Mouse (Mus musculus): ENCODE results near the gene Nrn1. TPM values are rescaled to one million over a fixed set of nuclear protein-coding genes. Genes with fewer than 3 reads are reported as not detected.

Nrn1 gene
- polyA plus RNA-seq, 1 experiment: 0.57 TPM

DNA sequence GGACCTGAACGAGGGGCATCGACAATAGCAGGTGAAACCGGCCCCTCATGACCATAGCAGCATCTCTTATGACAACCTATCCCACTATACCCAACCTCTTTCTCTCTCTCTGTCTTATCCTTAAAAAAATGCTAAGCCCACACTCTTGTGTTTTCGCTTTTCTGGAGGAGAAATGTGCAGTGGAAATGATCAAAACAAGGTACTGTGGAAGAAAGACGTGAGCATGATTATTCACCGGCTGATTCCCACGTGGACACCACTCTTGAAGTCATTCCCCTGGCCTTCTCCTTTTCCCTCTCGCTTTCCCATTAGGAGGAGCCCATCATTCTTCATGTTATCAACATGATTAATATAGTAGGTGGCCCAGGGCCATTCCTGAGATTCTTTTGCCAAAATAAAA lies 9.1 kb downstream of the Nrn1 start:
- Histone ChIP-seq H3K27me3 (ENCODE audit: control insufficient read depth, insufficient read depth, low read length) (peaks cover 31% of the 10 kb centered on the region), H3K4me3 (ENCODE audit: extremely low read depth, insufficient read depth, insufficient read length) (no peak overlapping the region), H3K36me3 (ENCODE audit: control insufficient read depth, insufficient read depth, low read length) (no peaks in the 10 kb centered on the region), H3K27ac (ENCODE audit: insufficient read depth, low read length) (no peak overlapping the region), H3K4me1 (ENCODE audit: control insufficient read depth, insufficient read depth, insufficient read length) (no peaks in the 10 kb centered on the region)
- TF ChIP-seq POLR2A (IDR thresholded peaks at IDR 0.05; ENCODE audit: low read depth, low read length): no peak
- no peak for TF ChIP-seq CTCF (IDR thresholded peaks at IDR 0.05; ENCODE audit: extremely low read depth, insufficient read depth, insufficient read length, insufficient replicate concordance)
- no peak for DNase-seq (ENCODE audit: low read depth in 1 of 2, low spot score in 2 of 2)
- 12% methylated on average over 8 of the region's 8 CpGs for WGBS

GRCm38 (mm10) chr13:36724533-36725470 lies 10.1 kb downstream of the Nrn1 start:
- Histone ChIP-seq H3K4me1 (ENCODE audit: control insufficient read depth, insufficient read depth, insufficient read length) (no peaks in the 10 kb centered on the region), H3K27ac (ENCODE audit: insufficient read depth, low read length) (no peak overlapping the region), H3K27me3 (ENCODE audit: control insufficient read depth, insufficient read depth, low read length) (peaks cover 30% of the 10 kb centered on the region), H3K4me3 (ENCODE audit: extremely low read depth, insufficient read depth, insufficient read length) (no peak overlapping the region), H3K36me3 (ENCODE audit: control insufficient read depth, insufficient read depth, low read length) (no peaks in the 10 kb centered on the region)
- DNase-seq (ENCODE audit: low read depth in 1 of 2, low spot score in 2 of 2): no peak
- TF ChIP-seq POLR2A (IDR thresholded peaks at IDR 0.05; ENCODE audit: low read depth, low read length) (no peak), CTCF (IDR thresholded peaks at IDR 0.05; ENCODE audit: extremely low read depth, insufficient read depth, insufficient read length, insufficient replicate concordance) (no peak)
- 5% methylated on average over 40 of the region's 40 CpGs for WGBS

GRCm38 (mm10) chr13:36723726-36724300 lies 11.1 kb downstream of the Nrn1 start:
- Histone ChIP-seq H3K4me1 (ENCODE audit: control insufficient read depth, insufficient read depth, insufficient read length) (no peaks in the 10 kb centered on the region), H3K4me3 (ENCODE audit: extremely low read depth, insufficient read depth, insufficient read length) (no peak overlapping the region), H3K36me3 (ENCODE audit: control insufficient read depth, insufficient read depth, low read length) (no peaks in the 10 kb centered on the region), H3K27ac (ENCODE audit: insufficient read depth, low read length) (no peak overlapping the region), H3K27me3 (ENCODE audit: control insufficient read depth, insufficient read depth, low read length) (peaks cover 30% of the 10 kb centered on the region)
- no peak for TF ChIP-seq CTCF (IDR thresholded peaks at IDR 0.05; ENCODE audit: extremely low read depth, insufficient read depth, insufficient read length, insufficient replicate concordance)
- no peak for TF ChIP-seq POLR2A (IDR thresholded peaks at IDR 0.05; ENCODE audit: low read depth, low read length)
- WGBS: 12% methylated on average over 15 of the region's 15 CpGs
- no peak for DNase-seq (ENCODE audit: low read depth in 1 of 2, low spot score in 2 of 2)

GRCm38 (mm10) chr13:36722309-36722708 lies 12.6 kb downstream of the Nrn1 start:
- TF ChIP-seq CTCF (IDR thresholded peaks at IDR 0.05; ENCODE audit: extremely low read depth, insufficient read depth, insufficient read length, insufficient replicate concordance): no peak
- no peak for TF ChIP-seq POLR2A (IDR thresholded peaks at IDR 0.05; ENCODE audit: low read depth, low read length)
- Histone ChIP-seq H3K36me3 (ENCODE audit: control insufficient read depth, insufficient read depth, low read length) (no peaks in the 10 kb centered on the region), H3K4me1 (ENCODE audit: control insufficient read depth, insufficient read depth, insufficient read length) (no peaks in the 10 kb centered on the region), H3K27me3 (ENCODE audit: control insufficient read depth, insufficient read depth, low read length) (peaks cover 28% of the 10 kb centered on the region), H3K4me3 (ENCODE audit: extremely low read depth, insufficient read depth, insufficient read length) (no peak overlapping the region), H3K27ac (ENCODE audit: insufficient read depth, low read length) (no peak overlapping the region)
- no peak for DNase-seq (ENCODE audit: low read depth in 1 of 2, low spot score in 2 of 2)

GRCm38 (mm10) chr13:36720297-36721017 lies 14.5 kb downstream of the Nrn1 start:
- Histone ChIP-seq H3K36me3 (ENCODE audit: control insufficient read depth, insufficient read depth, low read length) (no peaks in the 10 kb centered on the region), H3K4me1 (ENCODE audit: control insufficient read depth, insufficient read depth, insufficient read length) (no peaks in the 10 kb centered on the region), H3K4me3 (ENCODE audit: extremely low read depth, insufficient read depth, insufficient read length) (no peak overlapping the region), H3K27me3 (ENCODE audit: control insufficient read depth, insufficient read depth, low read length) (peaks cover 23% of the 10 kb centered on the region), H3K27ac (ENCODE audit: insufficient read depth, low read length) (no peak overlapping the region)
- TF ChIP-seq CTCF (IDR thresholded peaks at IDR 0.05; ENCODE audit: extremely low read depth, insufficient read depth, insufficient read length, insufficient replicate concordance): no peak
- TF ChIP-seq POLR2A (IDR thresholded peaks at IDR 0.05; ENCODE audit: low read depth, low read length): no peak
- DNase-seq (ENCODE audit: low read depth in 1 of 2, low spot score in 2 of 2): no peak
- 91% methylated on average over 5 of the region's 5 CpGs for WGBS

DNA sequence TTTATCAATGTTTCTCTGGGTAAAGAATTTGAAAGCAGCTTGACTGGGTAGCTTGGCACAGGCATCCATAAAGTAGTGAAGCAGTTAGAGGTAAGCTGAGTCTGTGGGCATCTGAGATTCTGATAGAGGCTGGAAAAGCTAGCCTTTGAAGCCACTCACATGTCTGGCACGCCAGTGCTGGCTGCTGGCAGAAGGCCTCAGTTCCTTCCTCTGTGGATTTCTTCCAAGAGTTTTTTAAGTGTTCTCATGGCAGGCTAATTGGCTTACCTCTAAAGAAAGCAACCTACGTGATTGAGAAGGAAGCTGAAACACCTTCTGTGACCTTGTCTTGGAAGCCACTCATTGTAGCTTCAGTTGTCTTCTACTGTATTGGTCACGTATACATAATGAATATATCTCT lies 17.6 kb downstream of the Nrn1 start:
- TF ChIP-seq CTCF (IDR thresholded peaks at IDR 0.05; ENCODE audit: extremely low read depth, insufficient read depth, insufficient read length, insufficient replicate concordance): no peak
- TF ChIP-seq POLR2A (IDR thresholded peaks at IDR 0.05; ENCODE audit: low read depth, low read length): no peak
- Histone ChIP-seq H3K27ac (ENCODE audit: insufficient read depth, low read length) (no peak overlapping the region), H3K36me3 (ENCODE audit: control insufficient read depth, insufficient read depth, low read length) (no peaks in the 10 kb centered on the region), H3K4me3 (ENCODE audit: extremely low read depth, insufficient read depth, insufficient read length) (no peak overlapping the region), H3K4me1 (ENCODE audit: control insufficient read depth, insufficient read depth, insufficient read length) (no peaks in the 10 kb centered on the region), H3K27me3 (ENCODE audit: control insufficient read depth, insufficient read depth, low read length) (0 out of 2 replicates have a peak, but pooled peaks cover 1% of the 10 kb centered on the region)
- 58% methylated on average over 3 of the region's 3 CpGs for WGBS
- DNase-seq (ENCODE audit: low read depth in 1 of 2, low spot score in 2 of 2): no peak
